Mouse (Mus musculus) lung, adult 2 months (tissue): ENCODE measurements around the gene Mrpl24. TPM values are rescaled to one million over a fixed set of nuclear protein-coding genes. Genes with fewer than 3 reads are reported as not detected.
A peak's percentile ranks its signal among the peaks of the same experiment; 100 is the strongest.
"Not testable (repeated sequence)": the region's sequence is repeated elsewhere in the genome, so short reads cannot be mapped to it uniquely, and the experiment has no call there.

Experiments used
- DNase-seq: peaks from one replicate; pipeline ENCODE4 v3.0.0; 2022
- H3K4me1 ChIP-seq: fragments of 200-500 bp; 2 replicates; pipeline ENCODE4 v1.6.1; 2011; ENCODE audit warnings: low read length; ENCODE audit not compliant: control insufficient read depth, insufficient read depth
- H3K4me3 ChIP-seq: fragments of 200-500 bp; replicated peaks from 2 replicates; pipeline ENCODE3; 2011; ENCODE audit warnings: low read depth, mild to moderate bottlenecking, control low read depth, low read length; ENCODE audit errors: extremely low read depth
- CTCF ChIP-seq: fragments of 200-500 bp; IDR thresholded peaks from 2 replicates; pipeline ENCODE4 v1.5.1; 2011; ENCODE audit warnings: mild to moderate bottlenecking, low read length, control low read depth; ENCODE audit not compliant: insufficient read depth
- POLR2A ChIP-seq: fragments of 200-500 bp; IDR thresholded peaks from 2 replicates; pipeline ENCODE4 v1.6.1; 2011; ENCODE audit warnings: low read depth, mild to moderate bottlenecking, control low read depth, low read length, borderline replicate concordance; ENCODE audit errors: extremely low read depth
- WGBS: fragments of 180-500 bp; shearing (Covaris S2); methylation state at CpG from one replicate; pipeline ENCODE4 v1.1.7; 2018; 5-methylcytosine and 5-hydroxymethylcytosine counted together
- polyA plus RNA-seq: library from polyadenylated mRNA; depleted of rRNA; stranded (reverse); fragments of >200 nt; gene quantifications from 2 replicates; pipeline ENCODE4 v1.2.3, GENCODE M21; 2012

Gene Mrpl24
- polyA plus RNA-seq, 1 experiment, result 45.8 TPM

- no peak for DNase-seq
- TF ChIP-seq POLR2A (no peak), CTCF (no peak)
- Histone ChIP-seq H3K4me3 (no peak overlapping the region), H3K4me1 (no peaks in the 10 kb centered on the region)
- WGBS, result 81% methylated on average over 3 of the region's 3 CpGs
Observed at GRCm38 (mm10) chr3:87893367-87893905, 25.9 kb upstream of the Mrpl24 start.

GRCm38 (mm10) chr3:87899266-87899665 lies 20.0 kb upstream of the Mrpl24 start:
- DNase-seq, result no peak
- WGBS, result 49% methylated on average over 3 of the region's 3 CpGs
- Histone ChIP-seq H3K4me1 (no peaks in the 10 kb centered on the region), H3K4me3 (no peak overlapping the region)
- TF ChIP-seq CTCF, result no peak
- no peak for TF ChIP-seq POLR2A

- TF ChIP-seq CTCF (no peak), POLR2A (no peak)
- Histone ChIP-seq H3K4me3 (no peak overlapping the region), H3K4me1 (no peaks in the 10 kb centered on the region)
- DNase-seq, result no peak
- 75% methylated on average over 3 of the region's 3 CpGs for WGBS
Observed at GRCm38 (mm10) chr3:87899776-87900175, 19.5 kb upstream of the Mrpl24 start.

GRCm38 (mm10) chr3:87901036-87901624 lies 18.2 kb upstream of the Mrpl24 start:
- WGBS, result 6% methylated on average over 1 of the region's 1 CpGs
- no peak overlapping the region for H3K4me3 ChIP-seq
- H3K4me1 ChIP-seq, result no peaks in the 10 kb centered on the region
- no peak for DNase-seq
- TF ChIP-seq CTCF (no peak), POLR2A (no peak)

- not testable (repeated sequence) for H3K4me1 ChIP-seq, DNase-seq, H3K4me3 ChIP-seq
- WGBS, result 74% methylated on average over 6 of the region's 6 CpGs
Observed at GRCm38 (mm10) chr3:87901959-87902358, 17.3 kb upstream of the Mrpl24 start.

GRCm38 (mm10) chr3:87903821-87904220 lies 15.5 kb upstream of the Mrpl24 start:
- 69% methylated on average over 5 of the region's 5 CpGs for WGBS
- H3K4me3 ChIP-seq, result no peak overlapping the region
- TF ChIP-seq POLR2A, result no peak
- no peak for TF ChIP-seq CTCF
- no peak for DNase-seq
- peaks cover 10% of the 10 kb centered on the region for H3K4me1 ChIP-seq

- TF ChIP-seq CTCF (no peak), POLR2A (peak; percentile 51; the same call in 1 of the 2 replicates)
- peaks cover 17% of the 10 kb centered on the region for H3K4me1 ChIP-seq
- under 1% methylated on average over 53 of the region's 57 CpGs for WGBS
- H3K4me3 ChIP-seq, result peak within 1 kb of the TSS; percentile 97
- DNase-seq, result peak; percentile 91
Observed at GRCm38 (mm10) chr3:87905880-87906485, 13.3 kb upstream of the Mrpl24 start, which contains the start of gene Hdgf. Gene Hdgf (plus strand): TSS chr3:87906321.

- Histone ChIP-seq H3K4me3 (peak overlapping the region; percentile 97), H3K4me1 (peaks cover 17% of the 10 kb centered on the region)
- under 1% methylated on average over 43 of the region's 47 CpGs for whole genome bisulfite sequencing
- no peak for DNase-seq
- TF ChIP-seq POLR2A, result no peak
- TF ChIP-seq CTCF, result no peak
Observed at GRCm38 (mm10) chr3:87906601-87906980, 12.7 kb upstream of the Mrpl24 start.

GRCm38 (mm10) chr3:87906981-87907857 lies 12.1 kb upstream of the Mrpl24 start:
- TF ChIP-seq CTCF (no peak), POLR2A (no peak; the same call in 1 of the 2 replicates)
- Histone ChIP-seq H3K4me3 (peak overlapping the region; percentile 97), H3K4me1 (peaks cover 17% of the 10 kb centered on the region)
- DNase-seq, result peak; percentile 66
- whole genome bisulfite sequencing, result under 1% methylated on average over 27 of the region's 27 CpGs

- no peak for TF ChIP-seq POLR2A
- no peak for TF ChIP-seq CTCF
- WGBS, result 0% methylated on average over 1 of the region's 1 CpGs
- H3K4me3 ChIP-seq, result peak overlapping the region; percentile 97
- DNase-seq, result peak; percentile 37
- H3K4me1 ChIP-seq, result peaks cover 17% of the 10 kb centered on the region
Observed at GRCm38 (mm10) chr3:87907906-87908305, 11.4 kb upstream of the Mrpl24 start.
